8 mouse cellular contexts compared by ENCODE assay signal in the genomic region with DNA sequence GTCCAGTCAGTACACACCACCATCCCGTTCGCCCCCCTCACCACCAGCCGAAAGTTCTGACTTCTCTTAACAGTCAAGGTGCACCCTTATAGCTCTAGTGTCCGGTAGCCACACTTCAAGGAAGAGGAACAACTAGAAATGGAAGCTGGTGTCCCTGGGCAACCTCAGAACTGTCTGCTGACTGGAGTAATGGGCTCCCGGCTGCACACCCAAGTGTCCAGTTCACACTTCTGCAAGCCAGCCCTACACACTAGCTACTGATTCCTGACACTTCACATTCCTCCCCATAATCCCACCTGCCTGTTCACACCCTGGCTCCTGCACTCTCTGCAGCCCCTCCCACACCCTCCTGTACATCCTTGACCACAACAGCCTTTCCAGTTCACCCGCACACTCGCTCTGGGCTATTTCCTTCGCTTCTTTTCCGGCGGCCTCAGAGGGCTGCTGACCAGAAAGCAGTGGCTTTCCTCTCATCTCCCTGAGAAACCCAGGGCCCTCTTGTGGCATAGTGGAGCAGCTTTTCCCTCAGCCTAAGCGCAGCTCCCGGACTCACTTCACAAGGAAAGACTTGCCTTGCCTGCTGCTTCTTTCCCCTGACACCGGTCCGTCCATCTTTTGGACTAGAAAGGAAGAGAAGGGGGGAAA. TPM values are rescaled to one million over a fixed set of nuclear protein-coding genes. Genes with fewer than 3 reads are reported as not detected.
DNase-seq lines count a peak whose midpoint lies in the region; ATAC-seq and TF ChIP-seq lines count a peak whose summit lies in the region.

No protein-coding gene starts in this region.

- H3K9me3 ChIP-seq in liver, embryonic 11.5 days (ENCODE audit: control insufficient read depth, low read length) = no peaks in the 10 kb centered on the region
- H3K9me3 ChIP-seq in liver, embryonic 12.5 days (replicated peaks) = no peaks in the 10 kb centered on the region
- H3K9me3 ChIP-seq in hindbrain, embryonic 15.5 days = no peaks in the 10 kb centered on the region

- TF ChIP-seq CTCF in lung, adult 2 months (IDR thresholded peaks at IDR 0.05; ENCODE audit: insufficient read depth, low read length) = peak; percentile 34; the same call in 1 of the 2 replicates
- peak; percentile 32; the same call in 1 of the 2 replicates for TF ChIP-seq CTCF in small intestine, adult 2 months (IDR thresholded peaks at IDR 0.05; ENCODE audit: extremely low read depth, insufficient read length, insufficient replicate concordance, low read depth, low read length)

- peak overlapping the region; percentile 84 for H3K4me2 ChIP-seq in liver, embryonic 11.5 days
- no peak overlapping the region; the same call in 1 of the 2 replicates for H3K4me2 ChIP-seq in liver, embryonic 12.5 days
- H3K4me2 ChIP-seq in hindbrain, embryonic 15.5 days = peak overlapping the region; percentile 32

- H3K36me3 ChIP-seq in liver, embryonic 11.5 days (ENCODE audit: control insufficient read depth, insufficient read depth, low read length) = no peaks in the 10 kb centered on the region
- no peaks in the 10 kb centered on the region for H3K36me3 ChIP-seq in liver, embryonic 12.5 days
- H3K36me3 ChIP-seq in hindbrain, embryonic 15.5 days = no peaks in the 10 kb centered on the region
- H3K36me3 ChIP-seq in small intestine, adult 2 months (ENCODE audit: control insufficient read depth, insufficient read depth, low read length) = no peaks in the 10 kb centered on the region

- peak overlapping the region; percentile 5; the same call in 1 of the 2 replicates for H3K4me3 ChIP-seq in liver, embryonic 11.5 days (ENCODE audit: low read depth, low read length)
- H3K4me3 ChIP-seq in liver, embryonic 12.5 days = no peak overlapping the region
- peak overlapping the region; percentile 3; the same call in 1 of the 2 replicates for H3K4me3 ChIP-seq in hindbrain, embryonic 15.5 days
- H3K4me3 ChIP-seq in lung, adult 2 months (replicated peaks; ENCODE audit: extremely low read depth, low read depth, low read length) = peak overlapping the region; percentile 15
- peak overlapping the region; percentile 16; the same call in 1 of the 2 replicates for H3K4me3 ChIP-seq in small intestine, adult 2 months (ENCODE audit: low read depth, low read length)

- no peak for DNase-seq in liver, embryonic 11.5 days (ENCODE audit: low spot score)
- DNase-seq in embryo, embryonic 10 days (ENCODE audit: low spot score) = peak; percentile 76
- no peak for DNase-seq in lung, adult 2 months
- DNase-seq in left cerebral cortex, adult 11 months (ENCODE audit: low spot score) = no peak

- no peak overlapping the region for H3K9ac ChIP-seq in liver, embryonic 11.5 days (ENCODE audit: low read depth, low read length)
- no peak overlapping the region for H3K9ac ChIP-seq in liver, embryonic 12.5 days
- no peak overlapping the region for H3K9ac ChIP-seq in hindbrain, embryonic 15.5 days

- H3K27ac ChIP-seq in liver, embryonic 11.5 days (ENCODE audit: low read depth, low read length) = no peak overlapping the region
- H3K27ac ChIP-seq in liver, embryonic 12.5 days = no peak overlapping the region
- H3K27ac ChIP-seq in hindbrain, embryonic 15.5 days (replicated peaks) = no peak overlapping the region
- H3K27ac ChIP-seq in small intestine, adult 2 months (ENCODE audit: insufficient read depth, low read depth, low read length) = no peak overlapping the region

- TF ChIP-seq POLR2A in lung, adult 2 months (IDR thresholded peaks at IDR 0.05; ENCODE audit: borderline replicate concordance, extremely low read depth, low read depth, low read length) = peak; percentile 8; the same call in 1 of the 2 replicates
- peak; percentile 22; the same call in 1 of the 2 replicates for TF ChIP-seq POLR2A in small intestine, adult 2 months (IDR thresholded peaks at IDR 0.05; ENCODE audit: low read depth, low read length)

- ATAC-seq in liver, embryonic 11.5 days (replicated peaks; ENCODE audit: low FRiP score) = no peak
- no peak for ATAC-seq in liver, embryonic 12.5 days
- no peak for ATAC-seq in hindbrain, embryonic 15.5 days (ENCODE audit: low FRiP score, low read depth)
- ATAC-seq in megakaryocyte-erythroid progenitor cell, adult 5-6 weeks (replicated peaks; ENCODE audit: low FRiP score, low TSS enrichment, poor library complexity, severe bottlenecking) = no peak

- H3K27me3 ChIP-seq in liver, embryonic 11.5 days (replicated peaks; ENCODE audit: control insufficient read depth, insufficient read depth, low read length) = peaks cover 74% of the 10 kb centered on the region
- H3K27me3 ChIP-seq in liver, embryonic 12.5 days (replicated peaks) = peaks cover 98% of the 10 kb centered on the region
- H3K27me3 ChIP-seq in hindbrain, embryonic 15.5 days = peaks cover 53% of the 10 kb centered on the region
- peaks cover 21% of the 10 kb centered on the region for H3K27me3 ChIP-seq in small intestine, adult 2 months (ENCODE audit: control insufficient read depth, insufficient read depth, low read length)

- peaks cover 48% of the 10 kb centered on the region for H3K4me1 ChIP-seq in liver, embryonic 11.5 days (replicated peaks; ENCODE audit: control insufficient read depth, insufficient read depth, low read length)
- H3K4me1 ChIP-seq in liver, embryonic 12.5 days = peaks cover 64% of the 10 kb centered on the region
- peaks cover 51% of the 10 kb centered on the region for H3K4me1 ChIP-seq in hindbrain, embryonic 15.5 days (replicated peaks)
- H3K4me1 ChIP-seq in lung, adult 2 months (ENCODE audit: control insufficient read depth, insufficient read depth, low read length) = peaks cover 27% of the 10 kb centered on the region
- H3K4me1 ChIP-seq in small intestine, adult 2 months (ENCODE audit: control insufficient read depth, insufficient read depth, insufficient read length, low read length) = peaks cover 12% of the 10 kb centered on the region

- 16% methylated on average over 14 of the region's 14 CpGs for WGBS in liver, embryonic 11.5 days
- 9% methylated on average over 14 of the region's 14 CpGs for WGBS in liver, embryonic 12.5 days (ENCODE audit: insufficient replicate concordance)
- WGBS in hindbrain, embryonic 15.5 days = 25% methylated on average over 14 of the region's 14 CpGs
- WGBS in lung, adult 2 months = 17% methylated on average over 14 of the region's 14 CpGs
- 47% methylated on average over 14 of the region's 14 CpGs for WGBS in small intestine, adult 2 months

RNA-seq across cellular contexts. Expression of gene AC109138.7, which starts 2.0 kb away (rescaled TPM):
- not detected in 2 replicates for polyA plus RNA-seq in liver, embryonic 11.5 days (2014; fragmentation: Nextera tagmentation; extraction: Ambion mirVana)
- not detected in 2 replicates for polyA plus RNA-seq in liver, embryonic 12.5 days (2016; fragmentation: Nextera tagmentation; extraction: Ambion mirVana)
- not detected in 2 replicates for polyA plus RNA-seq in hindbrain, embryonic 15.5 days (2015; fragmentation: Nextera tagmentation; extraction: Ambion mirVana)
- polyA plus RNA-seq in lung, adult 2 months (2012; rRNA removed) = not detected in 2 replicates
- not detected in 2 replicates for polyA plus RNA-seq in small intestine, adult 2 months (2012; rRNA removed)
- 2.1 TPM in 1 of 2 replicates, not detected in the other for total RNA-seq in megakaryocyte-erythroid progenitor cell, adult 5-6 weeks (2014; fragmentation: Nextera tagmentation)
- total RNA-seq in megakaryocyte-erythroid progenitor cell, adult 5-6 weeks (2017) = not detected in 2 replicates

RNA-seq across cellular contexts. Expression of gene Clcf1, which starts 2.1 kb away (rescaled TPM):
- polyA plus RNA-seq in liver, embryonic 11.5 days (2014; fragmentation: Nextera tagmentation; extraction: Ambion mirVana) = 1.9 and 2.4 TPM in 2 replicates
- polyA plus RNA-seq in liver, embryonic 12.5 days (2016; fragmentation: Nextera tagmentation; extraction: Ambion mirVana) = 0.73 and 1.3 TPM in 2 replicates
- 0.69 and 0.75 TPM in 2 replicates for polyA plus RNA-seq in hindbrain, embryonic 15.5 days (2015; fragmentation: Nextera tagmentation; extraction: Ambion mirVana)
- 34.0 and 42.0 TPM in 2 replicates for polyA plus RNA-seq in lung, adult 2 months (2012; rRNA removed)
- polyA plus RNA-seq in small intestine, adult 2 months (2012; rRNA removed) = 10.1 and 12.4 TPM in 2 replicates
- 4.6 and 6.9 TPM in 2 replicates for total RNA-seq in megakaryocyte-erythroid progenitor cell, adult 5-6 weeks (2014; fragmentation: Nextera tagmentation)
- 0.99 TPM in 1 of 2 replicates, not detected in the other for total RNA-seq in megakaryocyte-erythroid progenitor cell, adult 5-6 weeks (2017)

RNA-seq across cellular contexts. Expression of gene Rad9a, which starts 14.7 kb away (rescaled TPM):
- 35.7 and 38.8 TPM in 2 replicates for polyA plus RNA-seq in liver, embryonic 11.5 days (2014; fragmentation: Nextera tagmentation; extraction: Ambion mirVana)
- polyA plus RNA-seq in liver, embryonic 12.5 days (2016; fragmentation: Nextera tagmentation; extraction: Ambion mirVana) = 26.5 and 26.8 TPM in 2 replicates
- polyA plus RNA-seq in hindbrain, embryonic 15.5 days (2015; fragmentation: Nextera tagmentation; extraction: Ambion mirVana) = 25.5 and 27.5 TPM in 2 replicates
- 32.3 and 36.9 TPM in 2 replicates for polyA plus RNA-seq in lung, adult 2 months (2012; rRNA removed)
- polyA plus RNA-seq in small intestine, adult 2 months (2012; rRNA removed) = 8.2 and 12.2 TPM in 2 replicates
- total RNA-seq in megakaryocyte-erythroid progenitor cell, adult 5-6 weeks (2014; fragmentation: Nextera tagmentation) = 35.5 and 47.7 TPM in 2 replicates
- 17.5 and 29.6 TPM in 2 replicates for total RNA-seq in megakaryocyte-erythroid progenitor cell, adult 5-6 weeks (2017)

RNA-seq across cellular contexts. Expression of gene Pold4, which starts 15.5 kb away (rescaled TPM):
- polyA plus RNA-seq in liver, embryonic 11.5 days (2014; fragmentation: Nextera tagmentation; extraction: Ambion mirVana) = 22.1 and 24.9 TPM in 2 replicates
- polyA plus RNA-seq in liver, embryonic 12.5 days (2016; fragmentation: Nextera tagmentation; extraction: Ambion mirVana) = 12.8 and 13.2 TPM in 2 replicates
- 19.2 and 20.9 TPM in 2 replicates for polyA plus RNA-seq in hindbrain, embryonic 15.5 days (2015; fragmentation: Nextera tagmentation; extraction: Ambion mirVana)
- 110 and 112 TPM in 2 replicates for polyA plus RNA-seq in lung, adult 2 months (2012; rRNA removed)
- 46.4 and 118 TPM in 2 replicates for polyA plus RNA-seq in small intestine, adult 2 months (2012; rRNA removed)
- 20.0 and 22.3 TPM in 2 replicates for total RNA-seq in megakaryocyte-erythroid progenitor cell, adult 5-6 weeks (2014; fragmentation: Nextera tagmentation)
- 27.2 and 28.2 TPM in 2 replicates for total RNA-seq in megakaryocyte-erythroid progenitor cell, adult 5-6 weeks (2017)

RNA-seq across cellular contexts. Expression of gene Ppp1ca, which starts 24.3 kb away (rescaled TPM):
- 773 and 809 TPM in 2 replicates for polyA plus RNA-seq in liver, embryonic 11.5 days (2014; fragmentation: Nextera tagmentation; extraction: Ambion mirVana)
- polyA plus RNA-seq in liver, embryonic 12.5 days (2016; fragmentation: Nextera tagmentation; extraction: Ambion mirVana) = 572 and 577 TPM in 2 replicates
- polyA plus RNA-seq in hindbrain, embryonic 15.5 days (2015; fragmentation: Nextera tagmentation; extraction: Ambion mirVana) = 582 and 587 TPM in 2 replicates
- polyA plus RNA-seq in lung, adult 2 months (2012; rRNA removed) = 373 and 384 TPM in 2 replicates
- polyA plus RNA-seq in small intestine, adult 2 months (2012; rRNA removed) = 142 and 258 TPM in 2 replicates
- 392 and 411 TPM in 2 replicates for total RNA-seq in megakaryocyte-erythroid progenitor cell, adult 5-6 weeks (2014; fragmentation: Nextera tagmentation)
- 411 and 530 TPM in 2 replicates for total RNA-seq in megakaryocyte-erythroid progenitor cell, adult 5-6 weeks (2017)
